Mouse (Mus musculus): ENCODE data around the gene Fbxw11. TPM values are rescaled to one million over a fixed set of nuclear protein-coding genes. Genes with fewer than 3 reads are reported as not detected.
"Not testable (repeated sequence)": the region's sequence is repeated elsewhere in the genome, so short reads cannot be mapped to it uniquely, and the experiment has no call there.

Gene Fbxw11
- polyA plus RNA-seq, 1 experiment, result 29.8 TPM

DNA sequence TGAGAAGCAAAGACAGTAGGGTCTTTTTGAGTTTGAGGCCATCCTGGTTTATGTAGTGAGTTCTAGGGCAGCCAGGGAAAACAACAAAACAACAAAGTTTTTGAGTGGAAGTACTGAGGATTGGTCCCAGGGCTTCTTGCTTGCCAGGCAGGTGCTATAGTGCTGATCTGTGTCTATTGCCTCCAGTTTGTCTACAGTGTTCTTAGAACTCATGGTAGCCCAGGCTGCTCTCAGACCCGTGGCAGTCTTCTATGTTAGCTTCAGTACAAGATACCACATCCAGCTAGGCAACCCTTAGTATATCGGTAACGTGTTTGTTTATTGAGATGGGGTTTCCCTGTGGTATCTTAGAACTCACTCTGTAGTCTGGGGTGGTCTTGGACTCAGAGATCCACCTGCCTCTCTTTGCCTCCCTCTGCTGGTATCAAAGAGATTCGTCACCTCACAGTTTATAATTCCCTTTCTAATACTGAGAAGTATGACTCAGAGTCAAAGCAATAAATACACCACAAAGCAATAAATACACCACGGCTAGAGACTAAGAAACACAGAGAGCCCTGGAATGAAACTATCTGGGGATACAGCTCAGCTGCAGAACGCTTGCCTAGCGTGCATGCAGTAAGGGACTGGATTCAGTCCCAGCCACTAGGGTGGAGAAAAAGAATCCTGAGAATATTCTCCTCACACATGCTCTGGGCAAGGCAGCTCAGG, 51.1 kb downstream of the Fbxw11 start:
- Histone ChIP-seq H3K4me3 (ENCODE audit: low read depth, low read length) (no peak overlapping the region), H3K27ac (ENCODE audit: insufficient read depth, low read depth, low read length) (no peak overlapping the region), H3K27me3 (ENCODE audit: control insufficient read depth, insufficient read depth, low read length) (no peaks in the 10 kb centered on the region), H3K36me3 (ENCODE audit: control insufficient read depth, insufficient read depth, low read length) (no peaks in the 10 kb centered on the region), H3K4me1 (ENCODE audit: control insufficient read depth, insufficient read depth, insufficient read length, low read length) (peaks cover 6% of the 10 kb centered on the region)
- WGBS, result 14% methylated on average over 7 of the region's 7 CpGs
- 0 out of 2 replicates have a peak, but pooled peaks have one; percentile 6 for TF ChIP-seq CTCF (IDR thresholded peaks at IDR 0.05; ENCODE audit: extremely low read depth, insufficient read length, insufficient replicate concordance, low read depth, low read length)
- no peak for TF ChIP-seq POLR2A (IDR thresholded peaks at IDR 0.05; ENCODE audit: low read depth, low read length)

DNA sequence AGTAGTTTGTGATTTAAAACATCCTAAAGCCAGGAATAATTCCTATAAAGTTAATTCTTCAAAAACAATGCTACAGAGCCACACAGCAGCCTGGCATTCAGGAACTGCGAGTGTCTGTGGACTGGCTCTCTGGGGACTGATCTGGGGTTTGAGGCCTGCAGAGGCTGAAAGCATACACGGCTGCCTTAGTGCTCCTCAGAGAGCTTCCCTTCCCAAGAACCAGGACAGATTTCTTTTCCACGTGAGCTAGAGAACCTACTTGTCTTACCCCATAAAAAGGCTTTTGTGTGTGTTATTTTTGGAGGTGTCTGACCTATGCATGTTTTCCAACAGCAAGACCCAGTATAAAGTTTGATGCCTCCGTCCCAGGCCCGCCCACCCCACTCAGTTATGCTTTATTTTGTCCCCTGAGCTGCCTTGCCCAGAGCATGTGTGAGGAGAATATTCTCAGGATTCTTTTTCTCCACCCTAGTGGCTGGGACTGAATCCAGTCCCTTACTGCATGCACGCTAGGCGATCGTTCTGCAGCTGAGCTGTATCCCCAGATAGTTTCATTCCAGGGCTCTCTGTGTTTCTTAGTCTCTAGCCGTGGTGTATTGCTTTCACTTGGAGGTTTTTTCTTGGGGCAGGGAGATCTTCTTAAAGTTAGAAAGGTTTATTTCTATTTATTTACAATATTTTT, 51.9 kb downstream of the Fbxw11 start:
- H3K27ac ChIP-seq (ENCODE audit: insufficient read depth, low read depth, low read length); H3K4me1 ChIP-seq (ENCODE audit: control insufficient read depth, insufficient read depth, insufficient read length, low read length); H3K36me3 ChIP-seq (ENCODE audit: control insufficient read depth, insufficient read depth, low read length); H3K4me3 ChIP-seq (ENCODE audit: low read depth, low read length); H3K27me3 ChIP-seq (ENCODE audit: control insufficient read depth, insufficient read depth, low read length): not testable (repeated sequence)
- 83% methylated on average over 9 of the region's 9 CpGs for WGBS

DNA sequence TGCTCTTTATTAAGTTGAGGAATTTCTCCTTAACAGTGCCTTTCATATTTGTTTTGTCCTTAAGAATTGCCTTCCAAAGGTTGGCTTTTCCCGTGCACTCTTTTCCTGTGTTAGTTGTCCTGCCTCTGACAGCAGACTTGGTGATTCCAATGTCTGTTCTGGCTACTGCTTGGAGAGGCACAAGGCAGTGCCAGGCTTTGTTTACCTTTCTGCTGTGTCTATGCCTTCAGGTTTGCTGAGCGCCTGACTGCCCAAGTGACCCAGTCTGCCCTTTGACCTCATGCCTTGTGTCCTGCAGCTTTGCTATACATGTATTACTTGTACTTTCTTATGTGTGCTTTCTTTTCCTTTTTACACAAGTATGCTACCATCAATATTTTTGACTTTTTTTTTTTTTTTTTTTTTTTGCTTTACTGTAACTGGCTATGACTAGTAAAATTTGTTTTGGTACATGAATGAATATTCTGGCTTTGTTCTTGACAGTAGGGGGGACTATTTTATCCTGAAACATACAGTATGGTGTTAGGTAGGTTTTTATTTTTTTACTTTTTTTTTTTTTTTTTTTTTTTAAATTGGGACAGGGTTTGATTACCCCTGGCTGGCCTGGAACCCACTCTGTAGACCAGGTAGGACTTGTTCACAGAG, 54.0 kb downstream of the Fbxw11 start:
- H3K4me3 ChIP-seq (ENCODE audit: low read depth, low read length), result no peak overlapping the region
- H3K4me1 ChIP-seq (ENCODE audit: control insufficient read depth, insufficient read depth, insufficient read length, low read length), result peaks cover 6% of the 10 kb centered on the region
- no peaks in the 10 kb centered on the region for H3K36me3 ChIP-seq (ENCODE audit: control insufficient read depth, insufficient read depth, low read length)
- H3K27ac ChIP-seq (ENCODE audit: insufficient read depth, low read depth, low read length), result no peak overlapping the region
- TF ChIP-seq CTCF (IDR thresholded peaks at IDR 0.05; ENCODE audit: extremely low read depth, insufficient read length, insufficient replicate concordance, low read depth, low read length) (no peak), POLR2A (IDR thresholded peaks at IDR 0.05; ENCODE audit: low read depth, low read length) (no peak)
- H3K27me3 ChIP-seq (ENCODE audit: control insufficient read depth, insufficient read depth, low read length), result no peaks in the 10 kb centered on the region
- 25% methylated on average over 2 of the region's 2 CpGs for WGBS

DNA sequence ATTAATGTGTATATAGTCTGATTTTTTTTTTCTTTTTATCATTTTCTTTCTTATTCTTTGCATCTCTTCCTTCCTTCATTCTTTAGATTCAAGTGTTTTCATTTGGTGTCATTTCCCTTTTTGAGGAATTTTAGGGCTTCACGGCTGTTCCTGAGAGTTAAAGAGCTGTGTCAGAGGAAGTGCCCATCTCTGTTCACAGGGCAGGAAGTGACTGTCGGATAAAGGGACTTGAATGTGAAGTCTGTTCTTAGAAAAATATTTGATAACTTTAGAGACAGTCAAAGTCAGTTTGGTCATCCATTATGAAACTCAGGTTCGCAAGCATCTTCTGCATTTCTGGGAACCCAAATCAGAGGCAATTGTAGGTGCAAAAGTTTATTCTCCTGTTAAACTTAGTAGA, 55.2 kb downstream of the Fbxw11 start:
- TF ChIP-seq CTCF (IDR thresholded peaks at IDR 0.05; ENCODE audit: extremely low read depth, insufficient read length, insufficient replicate concordance, low read depth, low read length) (no peak), POLR2A (IDR thresholded peaks at IDR 0.05; ENCODE audit: low read depth, low read length) (no peak)
- H3K27me3 ChIP-seq (ENCODE audit: control insufficient read depth, insufficient read depth, low read length), result no peaks in the 10 kb centered on the region
- WGBS, result 80% methylated on average over 3 of the region's 3 CpGs

DNA sequence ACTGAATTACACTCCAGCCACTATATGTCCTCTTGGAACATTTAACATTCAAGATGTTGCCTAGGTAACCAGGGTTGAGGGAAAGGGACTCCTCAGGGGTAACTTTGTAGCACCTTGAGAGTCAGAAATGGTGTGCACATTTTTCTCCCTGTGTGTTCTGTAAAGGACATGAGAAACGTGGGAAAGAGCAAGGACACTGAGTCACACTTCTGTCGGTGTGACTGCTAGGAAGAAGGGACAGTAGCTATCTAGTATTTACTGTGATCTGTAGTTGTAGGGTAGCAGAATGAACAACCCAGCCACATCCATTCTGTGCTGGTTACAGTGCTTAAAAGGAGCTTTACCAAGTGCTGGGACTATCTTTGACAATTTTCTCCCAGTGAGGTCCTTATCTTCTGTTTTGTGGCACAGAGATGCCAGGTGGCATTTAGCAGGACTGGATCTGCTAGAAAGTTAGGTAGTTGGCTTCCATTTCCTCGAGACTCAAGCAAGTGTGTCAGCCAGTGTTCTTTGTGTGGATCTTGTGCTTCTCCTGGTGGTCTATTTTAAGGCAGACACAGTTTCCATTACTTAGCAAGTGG, 57.5 kb downstream of the Fbxw11 start:
- H3K36me3 ChIP-seq (ENCODE audit: control insufficient read depth, insufficient read depth, low read length), result no peaks in the 10 kb centered on the region
- TF ChIP-seq POLR2A (IDR thresholded peaks at IDR 0.05; ENCODE audit: low read depth, low read length) (no peak), CTCF (IDR thresholded peaks at IDR 0.05; ENCODE audit: extremely low read depth, insufficient read length, insufficient replicate concordance, low read depth, low read length) (no peak)
- H3K27me3 ChIP-seq (ENCODE audit: control insufficient read depth, insufficient read depth, low read length), result no peaks in the 10 kb centered on the region
- 61% methylated on average over 3 of the region's 3 CpGs for WGBS
- H3K4me1 ChIP-seq (ENCODE audit: control insufficient read depth, insufficient read depth, insufficient read length, low read length), result peaks cover 6% of the 10 kb centered on the region
- no peak overlapping the region for H3K27ac ChIP-seq (ENCODE audit: insufficient read depth, low read depth, low read length)
- H3K4me3 ChIP-seq (ENCODE audit: low read depth, low read length), result no peak overlapping the region

More for the DNA sequence above, 55.2 kb downstream of the Fbxw11 start:
- Histone ChIP-seq H3K4me3 (ENCODE audit: low read depth, low read length) (no peak overlapping the region), H3K36me3 (ENCODE audit: control insufficient read depth, insufficient read depth, low read length) (no peaks in the 10 kb centered on the region), H3K27ac (ENCODE audit: insufficient read depth, low read depth, low read length) (no peak overlapping the region), H3K4me1 (ENCODE audit: control insufficient read depth, insufficient read depth, insufficient read length, low read length) (peaks cover 6% of the 10 kb centered on the region)

DNA sequence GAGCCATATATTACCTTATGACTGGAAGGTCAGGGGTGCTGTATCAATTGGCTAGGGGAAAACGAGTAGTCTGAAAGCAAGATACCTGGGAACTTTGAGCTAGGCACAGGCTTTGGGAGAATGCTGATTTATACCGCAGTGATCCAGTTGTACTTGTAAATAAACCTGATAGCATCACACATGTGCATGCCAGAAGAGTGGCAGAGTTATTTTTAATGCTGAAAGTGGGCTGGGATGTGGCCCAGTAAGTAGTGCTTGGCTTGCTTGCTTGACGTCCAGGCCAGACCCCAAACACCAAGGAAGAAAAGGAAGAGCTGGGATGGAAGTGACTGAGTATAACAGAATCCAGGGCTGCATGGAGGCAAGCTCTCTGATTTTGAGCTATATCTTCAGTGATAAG, 59.0 kb downstream of the Fbxw11 start:
- Histone ChIP-seq H3K27me3 (ENCODE audit: control insufficient read depth, insufficient read depth, low read length) (no peaks in the 10 kb centered on the region), H3K27ac (ENCODE audit: insufficient read depth, low read depth, low read length) (no peak overlapping the region)
- 63% methylated on average over 3 of the region's 3 CpGs for WGBS

More for the DNA sequence above, 59.0 kb downstream of the Fbxw11 start:
- no peaks in the 10 kb centered on the region for H3K36me3 ChIP-seq (ENCODE audit: control insufficient read depth, insufficient read depth, low read length)
- peaks cover 4% of the 10 kb centered on the region for H3K4me1 ChIP-seq (ENCODE audit: control insufficient read depth, insufficient read depth, insufficient read length, low read length)
- H3K4me3 ChIP-seq (ENCODE audit: low read depth, low read length), result no peak overlapping the region
- no peak for TF ChIP-seq CTCF (IDR thresholded peaks at IDR 0.05; ENCODE audit: extremely low read depth, insufficient read length, insufficient replicate concordance, low read depth, low read length)
- TF ChIP-seq POLR2A (IDR thresholded peaks at IDR 0.05; ENCODE audit: low read depth, low read length), result no peak

Data from small intestine, adult 2 months (tissue).